Mouse (Mus musculus): ENCODE measurements around the gene Slc39a2. TPM values are rescaled to one million over a fixed set of nuclear protein-coding genes. Genes with fewer than 3 reads are reported as not detected.

Slc39a2 gene
- polyA plus RNA-seq, 1 experiment, result 0.12 TPM

GRCm38 (mm10) chr14:51870756-51871155 lies 21.9 kb upstream of the Slc39a2 start:
- Histone ChIP-seq H3K4me2 (ENCODE audit: low read depth) (no peak overlapping the region), H3K79me2 (ENCODE audit: control insufficient read depth, insufficient read depth) (no peaks in the 10 kb centered on the region), H3K36me3 (ENCODE audit: control insufficient read depth, insufficient read depth) (no peaks in the 10 kb centered on the region), H3ac (ENCODE audit: control insufficient read depth, insufficient read length) (no peak overlapping the region), H3K4me3 (no peak overlapping the region), H3K27me3 (ENCODE audit: control insufficient read depth, insufficient read depth, insufficient read length) (no peaks in the 10 kb centered on the region)
- TF ChIP-seq CEBPB (IDR thresholded peaks at IDR 0.05; ENCODE audit: insufficient read depth, poor library complexity, severe bottlenecking) (no peak), MAX (IDR thresholded peaks at IDR 0.05; ENCODE audit: low read depth) (no peak), MYOG (IDR thresholded peaks at IDR 0.05; ENCODE audit: control insufficient read depth in 1 of 3, insufficient read depth in 1 of 3, insufficient read length in 2 of 3, low read depth in 2 of 3) (no peak), SRF (IDR thresholded peaks at IDR 0.05; ENCODE audit: control insufficient read depth, insufficient read length, low read depth) (no peak), POLR2A (IDR thresholded peaks at IDR 0.05; ENCODE audit: insufficient read length, low read depth) (no peak)

- TF ChIP-seq CEBPB (IDR thresholded peaks at IDR 0.05; ENCODE audit: insufficient read depth, poor library complexity, severe bottlenecking), result no peak
- no peak for TF ChIP-seq MYOD1 (IDR thresholded peaks at IDR 0.05; ENCODE audit: control insufficient read depth in 1 of 3, insufficient read length in 2 of 3, low read depth in 2 of 3)
- no peak for TF ChIP-seq MYOG (IDR thresholded peaks at IDR 0.05; ENCODE audit: control insufficient read depth in 1 of 3, insufficient read depth in 1 of 3, insufficient read length in 2 of 3, low read depth in 2 of 3)
- no peak for TF ChIP-seq MAX (IDR thresholded peaks at IDR 0.05; ENCODE audit: low read depth)
- TF ChIP-seq REST (IDR thresholded peaks at IDR 0.05; ENCODE audit: insufficient read depth, insufficient read length), result no peak
- TF ChIP-seq POLR2A (IDR thresholded peaks at IDR 0.05; ENCODE audit: insufficient read length, low read depth), result no peak
- no peak for TF ChIP-seq TCF12 (IDR thresholded peaks at IDR 0.05; ENCODE audit: insufficient read depth, poor library complexity, severe bottlenecking)
- no peak for TF ChIP-seq USF1 (IDR thresholded peaks at IDR 0.05; ENCODE audit: low read depth)
- TF ChIP-seq TCF3 (IDR thresholded peaks at IDR 0.05; ENCODE audit: insufficient read length, low read depth), result no peak
- TF ChIP-seq E2F4 (IDR thresholded peaks at IDR 0.05; ENCODE audit: insufficient read depth), result no peak
- no peak for TF ChIP-seq POLR2AphosphoS2 (IDR thresholded peaks at IDR 0.05; ENCODE audit: insufficient read length, low read depth)
- TF ChIP-seq SRF (IDR thresholded peaks at IDR 0.05; ENCODE audit: control insufficient read depth, insufficient read length, low read depth), result no peak
- no peaks in the 10 kb centered on the region for H3K79me2 ChIP-seq (ENCODE audit: control insufficient read depth, insufficient read depth)
- no peak overlapping the region for H3K4me2 ChIP-seq (ENCODE audit: low read depth)
- no peaks in the 10 kb centered on the region for H3K36me3 ChIP-seq (ENCODE audit: control insufficient read depth, insufficient read depth)
- no peaks in the 10 kb centered on the region for H3K27me3 ChIP-seq (ENCODE audit: control insufficient read depth, insufficient read depth, insufficient read length)
- no peak overlapping the region for H3ac ChIP-seq (ENCODE audit: control insufficient read depth, insufficient read length)
- no peak overlapping the region for H3K4me3 ChIP-seq
These were observed 20.9 kb upstream of the Slc39a2 start for GRCm38 (mm10) chr14:51871741-51872140.

- no peak overlapping the region for H3ac ChIP-seq (ENCODE audit: control insufficient read depth, insufficient read length)
- H3K27me3 ChIP-seq (ENCODE audit: control insufficient read depth, insufficient read depth, insufficient read length), result no peaks in the 10 kb centered on the region
- H3K4me3 ChIP-seq, result no peak overlapping the region
- H3K36me3 ChIP-seq (ENCODE audit: control insufficient read depth, insufficient read depth), result no peaks in the 10 kb centered on the region
- TF ChIP-seq USF1 (IDR thresholded peaks at IDR 0.05; ENCODE audit: low read depth), result no peak
- no peak for TF ChIP-seq MYOG (IDR thresholded peaks at IDR 0.05; ENCODE audit: control insufficient read depth in 1 of 3, insufficient read depth in 1 of 3, insufficient read length in 2 of 3, low read depth in 2 of 3)
- TF ChIP-seq CEBPB (IDR thresholded peaks at IDR 0.05; ENCODE audit: insufficient read depth, poor library complexity, severe bottlenecking), result no peak
- no peak for TF ChIP-seq POLR2AphosphoS2 (IDR thresholded peaks at IDR 0.05; ENCODE audit: insufficient read length, low read depth)
- no peak for TF ChIP-seq TCF12 (IDR thresholded peaks at IDR 0.05; ENCODE audit: insufficient read depth, poor library complexity, severe bottlenecking)
- no peak for TF ChIP-seq E2F4 (IDR thresholded peaks at IDR 0.05; ENCODE audit: insufficient read depth)
- no peak for TF ChIP-seq MAX (IDR thresholded peaks at IDR 0.05; ENCODE audit: low read depth)
- no peak for TF ChIP-seq POLR2A (IDR thresholded peaks at IDR 0.05; ENCODE audit: insufficient read length, low read depth)
- TF ChIP-seq MYOD1 (IDR thresholded peaks at IDR 0.05; ENCODE audit: control insufficient read depth in 1 of 3, insufficient read length in 2 of 3, low read depth in 2 of 3), result no peak
- no peak for TF ChIP-seq REST (IDR thresholded peaks at IDR 0.05; ENCODE audit: insufficient read depth, insufficient read length)
- no peak for TF ChIP-seq TCF3 (IDR thresholded peaks at IDR 0.05; ENCODE audit: insufficient read length, low read depth)
- H3K79me2 ChIP-seq (ENCODE audit: control insufficient read depth, insufficient read depth), result no peaks in the 10 kb centered on the region
- no peak overlapping the region for H3K4me2 ChIP-seq (ENCODE audit: low read depth)
These were observed 15.2 kb upstream of the Slc39a2 start for GRCm38 (mm10) chr14:51877517-51877916.

GRCm38 (mm10) chr14:51883527-51884030 lies 9.1 kb upstream of the Slc39a2 start:
- no peaks in the 10 kb centered on the region for H3K27me3 ChIP-seq (ENCODE audit: control insufficient read depth, insufficient read depth, insufficient read length)
- H3K4me2 ChIP-seq (ENCODE audit: low read depth), result peak overlapping the region; percentile 99
- TF ChIP-seq SRF (IDR thresholded peaks at IDR 0.05; ENCODE audit: control insufficient read depth, insufficient read length, low read depth), result peak; percentile 71
- peak; percentile 50 for TF ChIP-seq USF1 (IDR thresholded peaks at IDR 0.05; ENCODE audit: low read depth)
- no peak for TF ChIP-seq TCF12 (IDR thresholded peaks at IDR 0.05; ENCODE audit: insufficient read depth, poor library complexity, severe bottlenecking)
- H3K79me2 ChIP-seq (ENCODE audit: control insufficient read depth, insufficient read depth), result peaks cover 6% of the 10 kb centered on the region
- H3K36me3 ChIP-seq (ENCODE audit: control insufficient read depth, insufficient read depth), result no peaks in the 10 kb centered on the region
- H3K4me3 ChIP-seq, result peak overlapping the region; percentile 66
- H3ac ChIP-seq (ENCODE audit: control insufficient read depth, insufficient read length), result no peak overlapping the region

GRCm38 (mm10) chr14:51884031-51884544 lies 8.6 kb upstream of the Slc39a2 start:
- TF ChIP-seq POLR2AphosphoS2 (IDR thresholded peaks at IDR 0.05; ENCODE audit: insufficient read length, low read depth) (no peak), CEBPB (IDR thresholded peaks at IDR 0.05; ENCODE audit: insufficient read depth, poor library complexity, severe bottlenecking) (no peak), USF1 (IDR thresholded peaks at IDR 0.05; ENCODE audit: low read depth) (no peak), MYOG (IDR thresholded peaks at IDR 0.05; ENCODE audit: control insufficient read depth in 1 of 3, insufficient read depth in 1 of 3, insufficient read length in 2 of 3, low read depth in 2 of 3) (no peak), E2F4 (IDR thresholded peaks at IDR 0.05; ENCODE audit: insufficient read depth) (no peak), REST (IDR thresholded peaks at IDR 0.05; ENCODE audit: insufficient read depth, insufficient read length) (no peak), TCF3 (IDR thresholded peaks at IDR 0.05; ENCODE audit: insufficient read length, low read depth) (no peak), MYOD1 (IDR thresholded peaks at IDR 0.05; ENCODE audit: control insufficient read depth in 1 of 3, insufficient read length in 2 of 3, low read depth in 2 of 3) (no peak), POLR2A (IDR thresholded peaks at IDR 0.05; ENCODE audit: insufficient read length, low read depth) (no peak), TCF12 (IDR thresholded peaks at IDR 0.05; ENCODE audit: insufficient read depth, poor library complexity, severe bottlenecking) (no peak), SRF (IDR thresholded peaks at IDR 0.05; ENCODE audit: control insufficient read depth, insufficient read length, low read depth) (no peak), MAX (IDR thresholded peaks at IDR 0.05; ENCODE audit: low read depth) (no peak)
- Histone ChIP-seq H3K4me3 (peak overlapping the region; percentile 66), H3ac (ENCODE audit: control insufficient read depth, insufficient read length) (no peak overlapping the region), H3K27me3 (ENCODE audit: control insufficient read depth, insufficient read depth, insufficient read length) (no peaks in the 10 kb centered on the region), H3K36me3 (ENCODE audit: control insufficient read depth, insufficient read depth) (no peaks in the 10 kb centered on the region), H3K4me2 (ENCODE audit: low read depth) (peak overlapping the region; percentile 99), H3K79me2 (ENCODE audit: control insufficient read depth, insufficient read depth) (peaks cover 6% of the 10 kb centered on the region)
